Mouse (Mus musculus) bone marrow macrophage, adult 2 months (primary cell): ENCODE data around the gene Trappc6b.

Source experiments
- CTCF ChIP-seq: IDR thresholded peaks from 2 replicates; pipeline ENCODE4 v1.5.1; 2012; ENCODE audit warnings: low read depth, mild to moderate bottlenecking, low read length, moderate library complexity
- POLR2A ChIP-seq: IDR thresholded peaks from 2 replicates; pipeline ENCODE4 v1.6.1; 2012; ENCODE audit warnings: mild to moderate bottlenecking, low read depth, low read length, borderline replicate concordance

GRCm38 (mm10) chr12:59053976-59054375 is 7.3 kb downstream of the Trappc6b start:
- TF ChIP-seq POLR2A: no peak
- no peak for TF ChIP-seq CTCF
